Mouse (Mus musculus): ENCODE measurements around the gene Hsph1.

Hsph1 gene

GRCm38 (mm10) chr5:149636075-149636920 lies at the start of gene Hsph1:
Hsph1 (minus strand) TSS chr5:149636376.
- DNase-seq = peak; percentile 99

- no peak for DNase-seq
Measured at GRCm38 (mm10) chr5:149680946-149681345, 44.8 kb upstream of the Hsph1 start.

- DNase-seq = no peak
Measured at GRCm38 (mm10) chr5:149679886-149680285, 43.7 kb upstream of the Hsph1 start.

- DNase-seq = peak; percentile 25
Measured at GRCm38 (mm10) chr5:149679362-149679761, 43.2 kb upstream of the Hsph1 start.

- DNase-seq = no peak
Measured at GRCm38 (mm10) chr5:149678990-149679348, 42.8 kb upstream of the Hsph1 start.

- peak; percentile 91 for DNase-seq
Measured at GRCm38 (mm10) chr5:149678100-149678989, 42.2 kb upstream of the Hsph1 start, which contains the start of gene B3glct. B3glct (plus strand) TSS chr5:149678230.

GRCm38 (mm10) chr5:149677196-149677595 lies 41.0 kb upstream of the Hsph1 start:
- DNase-seq = no peak

GRCm38 (mm10) chr5:149663417-149663816 lies 27.2 kb upstream of the Hsph1 start:
- no peak for DNase-seq

- DNase-seq = no peak
Measured at GRCm38 (mm10) chr5:149662980-149663379, 26.8 kb upstream of the Hsph1 start.

GRCm38 (mm10) chr5:149661428-149661827 lies 25.3 kb upstream of the Hsph1 start:
- no peak for DNase-seq

- DNase-seq = no peak
Measured at GRCm38 (mm10) chr5:149659414-149659780, 23.2 kb upstream of the Hsph1 start.

GRCm38 (mm10) chr5:149658741-149659413 lies 22.7 kb upstream of the Hsph1 start:
- DNase-seq = no peak

- no peak for DNase-seq
Measured at GRCm38 (mm10) chr5:149658022-149658421, 21.8 kb upstream of the Hsph1 start.

GRCm38 (mm10) chr5:149655636-149656035 lies 19.5 kb upstream of the Hsph1 start:
- DNase-seq = peak; percentile 35

GRCm38 (mm10) chr5:149650179-149650553 lies 14.0 kb upstream of the Hsph1 start:
- no peak for DNase-seq

GRCm38 (mm10) chr5:149649499-149650178 lies 13.5 kb upstream of the Hsph1 start:
- DNase-seq = no peak

GRCm38 (mm10) chr5:149648895-149649406 lies 12.8 kb upstream of the Hsph1 start:
- no peak for DNase-seq

- no peak for DNase-seq
Measured at GRCm38 (mm10) chr5:149648196-149648595, 12.0 kb upstream of the Hsph1 start.

- DNase-seq = no peak
Measured at GRCm38 (mm10) chr5:149647367-149648115, 11.4 kb upstream of the Hsph1 start.

GRCm38 (mm10) chr5:149642783-149643509 lies 6.8 kb upstream of the Hsph1 start:
- no peak for DNase-seq

- peak; percentile 47 for DNase-seq
Measured at GRCm38 (mm10) chr5:149642366-149642765, 6.2 kb upstream of the Hsph1 start.
